Mouse (Mus musculus) adrenal gland, postnatal 36 days (tissue): Measurements from ENCODE around the gene Cyp26b1. TPM values are rescaled to one million over a fixed set of nuclear protein-coding genes. Genes with fewer than 3 reads are reported as not detected.

Experiments used
- DNase-seq, 2 experiments: peaks; one replicate each; pipeline ENCODE4 v3.0.0; 2021; ENCODE audit warnings: mixed read lengths in 1 of 2
- total RNA-seq, 2 experiments: library from RNA; stranded (reverse); gene quantifications; 2 replicates each; pipeline ENCODE4 v1.2.3; 2021

Cyp26b1 gene
- total RNA-seq, 2 experiments from 2014 or later: 7.1 to 14.1 TPM

DNA sequence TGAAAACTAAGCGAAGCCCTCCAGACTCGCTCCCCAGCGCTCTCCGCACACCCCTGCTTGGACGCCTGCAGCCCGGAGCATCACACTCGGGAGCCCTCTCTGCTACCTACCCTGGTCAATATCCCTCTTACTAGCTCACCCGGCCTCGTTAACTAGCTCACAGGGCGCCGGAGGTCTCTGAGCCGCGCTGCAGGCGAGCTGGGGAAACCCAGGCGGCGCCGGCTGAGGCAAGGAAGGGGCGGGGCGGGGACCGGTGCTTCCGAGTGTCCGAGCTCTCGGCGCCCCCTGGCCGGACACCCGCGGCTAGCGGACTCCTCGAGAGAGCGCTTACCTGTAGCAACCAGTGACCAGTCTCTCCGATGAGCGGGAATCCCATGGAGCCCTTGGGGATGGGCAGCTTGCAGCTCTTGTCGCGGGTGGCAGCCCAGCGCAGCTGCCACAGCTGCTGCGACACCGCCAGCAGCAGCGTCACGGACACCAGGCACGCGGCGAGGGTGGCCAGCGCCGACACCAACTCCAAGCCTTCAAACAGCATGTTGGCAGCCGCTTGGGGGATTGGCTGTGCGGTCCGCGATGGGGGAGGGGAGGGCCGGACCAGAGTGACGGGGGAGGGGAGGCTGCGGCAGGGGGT, 6.1 kb downstream of the Cyp26b1 start:
- DNase-seq: peak; percentile 75 to 82

DNA sequence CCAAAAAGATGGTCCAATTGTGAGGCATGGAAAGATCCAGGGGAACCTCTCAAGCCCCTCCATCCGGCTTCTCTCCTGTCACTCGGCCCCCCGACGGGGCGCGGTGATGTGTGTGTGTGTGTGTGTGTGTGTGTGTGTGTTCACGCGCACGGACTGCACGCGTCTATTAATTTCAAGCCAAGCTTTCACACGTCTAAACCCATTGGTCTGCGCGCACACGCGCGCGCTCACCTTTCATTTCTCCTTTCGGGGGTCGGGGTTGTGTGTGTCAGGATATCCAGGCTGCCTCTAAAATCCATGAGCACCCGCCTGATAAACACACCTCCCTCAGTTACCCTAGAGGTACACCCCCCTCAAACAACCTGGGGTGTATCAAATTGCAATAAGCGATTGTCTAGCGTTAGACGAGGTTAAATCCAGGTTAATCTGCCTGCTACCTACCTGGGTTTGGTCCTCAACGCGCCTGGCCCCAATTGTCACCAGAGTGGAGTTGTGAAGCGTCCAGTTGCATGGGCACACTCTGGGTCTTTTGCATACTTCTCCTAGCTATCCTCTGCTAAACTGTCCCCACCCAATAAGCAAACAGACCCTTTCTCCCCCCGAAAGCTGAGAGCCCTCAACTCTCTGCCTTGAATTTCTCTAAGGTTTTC, 7.0 kb downstream of the Cyp26b1 start:
- DNase-seq: no peak

DNA sequence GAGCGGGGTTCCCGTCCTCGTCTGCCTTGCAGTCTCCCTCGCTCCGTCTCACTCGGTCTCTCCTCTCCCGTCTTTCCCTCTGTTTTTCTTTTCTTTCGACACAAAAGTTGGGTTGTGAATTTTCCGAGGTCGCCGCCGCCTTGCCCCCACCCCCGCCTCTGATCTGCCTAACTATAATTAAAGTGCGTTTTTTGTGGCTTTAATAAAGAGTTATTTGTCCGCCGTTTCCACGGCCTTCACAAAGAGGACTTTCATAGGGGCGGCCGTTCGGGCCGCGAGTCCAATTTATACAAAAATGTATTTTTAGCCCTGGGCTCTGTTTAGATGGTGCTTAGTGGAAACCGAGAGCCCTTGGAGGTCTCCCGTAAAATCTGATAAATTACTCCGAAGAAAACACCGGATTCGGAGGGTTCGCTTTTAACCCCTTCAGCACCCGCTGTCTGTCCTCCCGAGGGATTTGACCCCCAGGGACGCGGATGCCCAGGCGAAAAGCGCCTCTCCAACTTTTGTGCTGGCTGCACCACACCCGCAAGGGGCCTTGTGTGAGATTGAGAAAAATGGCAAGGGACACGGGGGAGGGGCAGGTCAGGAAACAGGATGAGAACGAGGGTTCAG, 7.9 kb downstream of the Cyp26b1 start:
- DNase-seq: no peak

DNA sequence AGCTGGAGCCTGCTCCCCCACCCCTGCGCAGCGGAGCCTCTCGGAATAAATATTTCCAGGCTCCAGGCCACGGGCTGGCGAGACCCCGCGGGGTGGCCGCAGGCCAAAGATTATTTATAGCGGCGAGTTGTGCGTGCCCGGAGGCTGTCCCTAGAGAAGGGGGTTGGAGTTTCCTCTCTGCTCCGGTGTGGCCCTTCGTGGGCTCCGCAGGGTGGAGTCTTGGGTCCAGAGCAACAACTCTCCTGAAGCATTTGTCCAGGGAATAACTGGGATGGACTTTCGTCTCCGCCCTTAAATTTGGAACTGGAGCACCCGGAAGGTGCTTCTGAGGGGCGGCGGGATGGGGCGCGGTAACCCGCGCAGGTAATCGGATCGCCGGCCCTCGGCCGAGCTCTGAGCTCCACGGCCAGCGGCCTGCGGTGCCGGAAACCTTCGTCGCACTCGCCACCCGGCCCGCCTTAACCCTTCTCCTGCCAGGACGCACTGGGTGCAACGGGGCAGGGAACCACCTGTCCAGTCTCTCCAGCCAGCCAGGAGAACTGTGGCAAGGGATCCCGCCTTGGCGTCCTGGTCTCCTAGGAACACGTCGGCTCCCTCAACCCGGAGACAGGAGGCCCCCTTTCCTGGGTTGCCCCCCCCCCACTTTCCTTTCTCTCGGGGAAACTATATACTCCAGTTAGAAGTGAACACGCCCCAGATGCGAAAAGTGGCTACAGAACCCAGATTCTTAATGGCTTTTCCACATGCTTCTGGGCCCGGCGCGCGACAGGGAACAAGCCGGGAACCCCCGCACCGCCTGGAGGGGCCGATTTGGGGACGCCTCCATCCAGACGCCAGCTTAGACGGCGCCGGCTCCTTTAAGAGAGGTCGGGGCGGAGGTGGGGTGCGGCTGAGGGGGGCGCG, 8.7 kb downstream of the Cyp26b1 start:
- peak in 1 of 2 experiments; percentile 40 for DNase-seq

DNA sequence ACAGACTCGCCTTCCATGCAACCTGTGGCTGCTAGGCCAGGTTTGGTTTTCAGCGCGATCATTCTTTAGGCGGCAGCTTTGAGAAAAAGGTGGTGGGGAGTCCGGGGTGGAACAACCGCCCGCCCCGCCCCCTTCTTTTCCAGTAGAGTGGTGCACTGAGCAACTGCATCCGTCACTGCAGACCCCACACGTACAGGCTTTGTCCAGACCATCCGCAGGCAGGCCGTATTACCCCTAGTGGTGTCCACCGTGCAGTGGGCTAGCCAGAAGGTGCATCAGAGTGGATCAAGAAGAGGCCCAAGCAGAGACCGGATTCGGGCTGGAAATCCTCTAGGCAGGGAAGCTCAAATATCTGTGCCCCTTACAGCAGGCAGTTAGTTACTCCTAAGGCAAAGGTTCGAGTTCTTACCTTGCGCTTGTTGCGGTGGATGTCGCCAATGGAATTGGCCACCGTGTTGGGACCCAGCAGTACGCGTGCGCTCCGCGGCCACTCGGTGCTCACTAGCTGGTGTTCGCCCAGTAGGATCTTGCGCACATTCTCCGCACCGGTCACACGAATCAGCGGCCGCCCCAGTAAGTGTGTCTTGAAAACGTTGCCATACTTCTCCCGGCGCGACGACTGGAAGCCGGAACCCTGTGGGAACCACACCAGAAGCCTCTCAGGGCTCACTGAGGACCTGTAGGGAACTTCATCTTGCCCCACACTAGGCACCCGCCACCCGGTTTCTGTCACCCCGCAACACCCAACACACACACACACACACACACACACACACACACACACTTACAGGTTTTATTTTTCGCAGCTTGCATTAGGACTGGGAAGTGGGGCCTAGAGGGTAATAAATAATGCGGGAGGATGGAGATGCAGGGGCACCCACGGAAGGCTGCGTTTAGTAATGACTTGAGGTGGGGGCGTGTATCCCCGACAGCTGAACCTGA, 9.6 kb downstream of the Cyp26b1 start:
- no peak for DNase-seq

DNA sequence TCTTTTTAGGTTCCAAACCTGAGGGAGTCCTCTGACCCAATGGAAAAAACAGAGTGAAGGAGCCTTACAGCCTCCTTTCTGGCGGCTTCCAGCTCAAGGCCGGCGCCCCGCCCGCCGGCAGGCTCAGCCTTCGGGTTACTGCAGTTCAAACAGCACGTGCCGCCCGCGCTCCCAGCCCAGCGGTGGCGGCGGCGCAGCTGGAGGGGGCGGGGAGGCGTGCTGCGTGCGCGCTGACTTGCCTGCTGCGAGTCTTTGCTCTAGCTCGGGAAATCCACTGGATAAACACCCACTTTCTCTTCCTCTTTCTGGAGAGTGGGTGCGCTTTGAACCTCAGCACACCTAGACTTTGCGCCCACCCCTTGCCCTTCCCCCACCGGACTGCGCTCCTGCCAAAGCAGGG, 10.3 kb downstream of the Cyp26b1 start:
- DNase-seq: peak; percentile 90 to 93

DNA sequence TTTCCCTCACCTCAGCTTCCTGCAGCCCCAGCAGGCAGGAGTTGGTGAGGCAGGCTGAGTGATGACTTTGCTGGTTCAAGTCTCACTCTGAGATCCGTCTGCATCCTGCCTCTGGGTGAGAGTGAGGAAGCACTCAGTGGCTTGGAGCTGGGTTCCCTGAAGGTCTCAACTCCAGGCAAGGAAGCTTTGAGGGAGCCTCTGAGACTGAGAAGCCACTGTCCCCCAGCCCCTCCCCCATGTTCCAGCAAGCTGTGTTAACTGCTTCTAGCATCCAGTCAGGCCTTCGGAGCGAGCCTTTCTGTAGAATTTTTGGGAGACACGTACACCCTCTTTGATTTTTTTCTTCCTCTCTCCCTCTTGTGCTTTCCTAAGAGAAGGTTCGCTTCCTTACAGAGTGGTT, 10.9 kb downstream of the Cyp26b1 start:
- DNase-seq: no peak

DNA sequence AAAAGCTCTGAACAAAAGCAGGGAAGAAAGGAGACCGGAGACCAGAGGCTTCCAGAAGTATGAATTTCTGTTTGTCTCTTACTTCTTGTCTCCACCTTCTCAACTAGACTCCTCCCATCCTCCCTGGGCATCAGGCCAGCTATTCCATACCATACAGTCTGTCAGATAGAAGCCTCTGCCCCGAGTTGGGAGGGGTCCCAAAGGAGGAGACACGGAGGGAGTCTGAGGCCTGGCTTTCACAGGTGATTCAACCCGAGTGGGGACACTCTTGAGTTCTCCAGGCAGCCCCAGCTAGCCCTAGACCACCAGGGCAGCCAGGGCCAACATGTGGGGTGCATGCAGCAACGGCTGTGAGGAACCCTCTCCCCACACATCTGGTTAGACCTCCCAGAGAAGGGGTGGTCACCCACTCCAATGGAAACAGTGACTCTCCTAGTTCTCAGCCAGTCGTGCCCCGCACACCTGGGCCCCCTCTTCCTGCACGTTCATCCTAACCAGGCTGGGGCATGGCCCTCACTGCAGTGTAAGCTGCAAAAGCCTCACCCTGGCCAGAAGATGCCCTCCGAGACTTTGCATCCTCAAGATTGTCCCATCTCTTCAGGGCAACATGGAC, 11.8 kb downstream of the Cyp26b1 start:
- DNase-seq: no peak

DNA sequence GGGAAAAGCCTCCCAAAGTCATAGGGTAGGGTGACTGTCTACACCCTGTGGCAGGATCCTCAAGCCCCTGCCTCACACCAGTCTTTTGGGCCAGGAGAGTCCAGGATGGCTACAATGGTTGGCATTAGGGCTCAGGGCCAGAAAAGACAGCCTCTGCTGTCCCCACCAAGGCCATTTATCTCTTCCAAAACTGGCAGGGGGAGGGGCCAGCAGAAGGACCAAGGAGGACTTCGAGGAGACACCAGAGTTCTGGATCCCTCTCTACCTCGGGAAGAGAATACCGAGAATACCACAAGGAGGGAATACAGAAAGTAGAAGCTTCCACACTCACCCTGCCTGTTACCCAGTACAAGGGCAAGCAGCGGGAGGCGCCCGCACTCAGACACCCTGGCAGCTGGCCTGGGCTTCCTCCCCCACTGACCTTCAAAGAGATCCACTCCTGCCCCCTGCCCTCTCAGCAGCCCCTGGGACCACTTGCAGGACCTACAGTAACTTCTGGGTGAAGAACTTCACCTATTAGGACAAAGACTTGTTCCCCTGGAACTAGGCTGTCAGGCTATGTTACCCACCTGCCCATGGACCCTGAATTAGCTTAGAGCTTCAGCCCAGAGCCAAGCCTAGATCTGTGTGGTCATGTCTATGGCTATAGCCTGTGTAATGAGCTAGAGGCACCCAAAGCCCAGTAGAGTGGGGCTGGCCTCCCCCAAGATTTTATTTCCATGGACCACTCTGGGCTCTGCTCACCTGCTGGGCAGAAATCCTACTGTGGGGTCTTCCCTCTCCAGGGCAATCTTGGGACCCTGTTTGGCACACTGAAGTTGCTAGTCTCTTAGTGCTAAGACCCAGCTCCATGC, 12.5 kb downstream of the Cyp26b1 start:
- DNase-seq: peak in 1 of 2 experiments; percentile 59

DNA sequence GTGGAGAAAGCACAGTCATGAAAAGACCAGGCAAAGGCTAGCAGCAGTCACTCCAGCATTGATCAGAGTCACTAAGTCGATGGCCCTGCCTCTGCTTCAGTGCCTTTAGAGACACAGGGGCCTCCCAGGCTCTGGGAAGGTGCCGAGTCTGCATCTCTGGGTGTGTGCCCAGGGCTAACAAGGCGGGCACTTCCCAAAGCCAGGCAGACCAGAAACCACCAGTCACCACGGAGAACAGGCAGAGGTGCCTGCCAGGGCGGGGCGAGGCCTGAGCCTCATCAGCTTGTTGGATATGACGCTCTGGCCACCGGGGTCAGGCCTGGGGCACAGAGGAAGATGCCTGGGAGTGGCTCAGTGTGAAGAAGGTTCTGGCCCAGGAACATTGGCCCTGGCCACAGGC, 14.2 kb downstream of the Cyp26b1 start:
- DNase-seq: no peak

DNA sequence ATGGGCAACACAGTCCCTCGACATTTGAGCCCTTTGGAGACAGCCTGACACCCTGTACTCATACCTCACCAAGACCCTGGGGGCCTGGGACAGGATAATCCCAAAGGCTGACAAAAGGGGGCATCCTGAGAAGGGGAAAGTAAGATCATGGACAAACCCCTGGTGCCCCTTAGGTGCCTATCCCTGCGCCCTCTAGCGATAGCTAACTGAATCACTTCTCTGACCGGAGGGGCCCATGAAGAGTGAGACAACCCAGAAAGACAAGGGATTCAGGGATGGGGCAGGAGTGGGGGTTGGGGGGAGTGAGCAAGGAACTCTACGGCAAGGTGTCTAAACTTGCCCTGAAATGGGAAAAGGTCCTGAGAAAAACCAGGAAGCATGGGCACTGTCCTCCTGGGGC, 14.8 kb downstream of the Cyp26b1 start:
- DNase-seq: peak in 1 of 2 experiments; percentile 59

DNA sequence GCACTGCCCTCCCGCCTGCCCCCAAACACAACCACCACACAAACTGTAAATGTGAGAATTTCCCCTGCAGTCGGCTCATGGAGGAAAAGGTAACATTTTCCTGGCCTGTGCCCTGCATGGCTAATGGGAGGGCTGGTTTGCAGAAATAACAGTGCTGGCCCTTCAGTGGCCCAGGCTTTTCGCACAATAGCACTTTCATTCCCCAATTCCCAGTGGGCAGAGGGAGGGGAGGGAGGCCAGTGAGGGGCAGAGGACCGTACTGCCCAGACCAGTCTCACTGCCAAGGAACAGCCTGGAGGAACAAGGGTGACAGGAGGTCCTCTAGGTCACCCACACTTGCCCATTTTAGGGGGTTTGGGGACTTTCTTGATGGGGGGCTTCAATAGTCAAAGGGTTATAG, 15.8 kb downstream of the Cyp26b1 start:
- no peak for DNase-seq

DNA sequence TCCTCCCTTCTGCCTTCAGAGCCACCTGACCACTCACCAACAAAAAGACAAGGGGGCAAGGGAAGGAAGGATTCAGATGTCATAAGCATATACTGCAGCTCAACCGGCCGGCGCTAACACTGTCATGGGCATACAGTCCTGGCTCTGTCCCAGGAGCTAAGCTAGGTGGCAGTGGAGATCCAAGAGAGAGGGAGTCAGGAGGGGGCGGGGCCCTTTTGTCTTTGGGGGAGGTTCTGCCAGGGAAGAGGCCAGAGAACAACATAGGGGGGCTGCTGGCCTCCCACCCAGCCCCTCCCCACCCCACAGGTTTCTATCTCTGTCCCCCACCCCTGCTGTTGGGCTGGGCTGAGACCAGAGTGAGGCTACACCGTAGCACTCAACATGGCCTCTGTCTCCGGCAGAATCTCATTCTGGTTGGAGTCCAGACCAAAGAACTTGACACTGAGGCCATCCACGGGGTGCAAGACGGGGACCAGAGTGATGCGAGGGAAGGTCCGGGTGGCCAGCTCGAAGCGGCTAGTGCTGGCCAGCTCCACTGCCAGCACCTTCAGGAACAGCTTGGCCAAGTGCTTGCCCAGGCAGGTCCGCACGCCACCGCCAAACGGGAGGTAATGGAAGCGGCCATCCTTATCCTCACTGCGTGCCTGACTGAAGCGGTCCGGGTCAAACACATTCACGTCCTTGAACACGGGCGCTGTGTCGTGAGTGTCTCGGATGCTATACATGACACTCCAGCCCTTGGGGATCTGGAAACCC, 19.6 kb downstream of the Cyp26b1 start:
- peak; percentile 62 to 71 for DNase-seq

DNA sequence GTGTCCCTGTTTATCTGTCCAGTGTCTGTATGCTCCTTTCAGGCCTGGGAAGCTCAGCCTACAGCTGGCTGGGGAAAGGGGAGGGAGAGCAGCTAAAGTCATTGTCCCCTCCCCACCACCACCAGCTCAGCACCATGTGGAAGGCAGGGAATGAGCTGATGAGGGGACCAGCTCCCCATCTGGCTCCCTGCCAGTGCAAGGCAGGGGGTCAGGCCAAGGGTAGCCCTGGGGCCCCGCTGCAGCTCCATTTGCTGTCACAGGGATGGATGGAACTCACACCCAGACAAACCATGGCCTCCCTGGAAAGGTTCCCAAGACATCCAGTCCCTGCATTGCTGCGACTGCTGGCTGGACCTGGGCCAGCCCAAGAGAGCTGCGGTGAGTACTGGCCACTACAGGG, 23.7 kb downstream of the Cyp26b1 start:
- no peak for DNase-seq

DNA sequence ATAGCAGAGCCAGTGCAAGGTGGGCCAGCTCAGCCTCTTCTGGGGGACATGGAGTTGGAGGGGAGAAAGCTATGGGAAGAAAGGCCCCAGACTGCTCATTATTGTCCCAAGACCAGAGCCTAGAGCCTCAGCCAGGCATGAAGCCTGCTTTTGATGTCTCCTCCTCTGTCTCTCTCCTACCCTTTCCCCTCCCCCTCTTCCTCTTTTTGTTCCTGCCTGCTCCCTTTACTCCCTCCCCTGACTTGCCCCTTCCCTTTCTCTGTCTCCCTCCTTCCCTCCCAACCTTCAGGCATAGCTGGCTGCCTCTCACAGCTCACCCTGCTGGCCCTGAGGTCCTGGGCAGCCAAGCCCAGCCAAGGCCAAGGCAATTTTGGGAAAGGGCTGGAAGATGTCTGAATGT, 24.1 kb downstream of the Cyp26b1 start:
- no peak for DNase-seq

DNA sequence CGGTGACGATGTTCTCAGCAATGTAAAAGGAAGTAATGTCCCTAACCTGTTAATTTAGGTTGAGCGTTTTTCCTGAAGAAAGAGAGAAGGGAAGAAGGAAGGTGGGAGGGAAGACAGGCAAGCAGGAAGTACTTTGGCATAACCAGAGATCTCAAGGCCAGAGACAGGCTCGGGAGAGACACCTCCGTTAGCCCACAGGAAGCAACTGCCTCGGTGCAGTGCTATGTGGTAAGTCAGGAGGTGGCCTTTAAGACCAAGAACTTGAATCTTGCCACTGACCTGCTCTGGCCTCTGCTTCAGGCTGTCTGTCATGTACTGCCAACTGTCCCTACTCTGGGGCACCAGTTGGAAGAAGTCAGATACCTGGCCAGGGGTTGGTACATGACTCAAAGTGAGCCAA, 24.8 kb downstream of the Cyp26b1 start:
- no peak for DNase-seq

DNA sequence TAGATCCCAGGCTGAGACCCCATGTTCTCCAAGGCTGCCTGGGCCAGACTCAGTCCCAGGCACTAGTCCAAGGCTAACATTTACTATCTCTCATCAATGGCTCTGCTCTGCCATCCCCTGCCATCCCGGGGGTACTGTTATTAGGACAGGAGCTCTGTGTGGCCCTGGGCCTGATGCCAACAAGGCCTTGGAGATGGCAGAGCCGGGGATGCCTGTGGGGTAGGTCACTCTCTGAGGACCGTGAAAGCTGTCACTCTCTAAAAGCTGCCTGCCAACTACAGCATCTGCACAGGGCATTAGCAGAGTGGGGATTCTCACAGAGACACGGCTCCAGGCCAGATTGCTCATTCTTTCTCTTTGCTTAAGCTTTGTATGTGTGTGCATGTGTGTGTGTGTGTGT, 26.0 kb downstream of the Cyp26b1 start:
- DNase-seq: peak; percentile 76 to 82

DNA sequence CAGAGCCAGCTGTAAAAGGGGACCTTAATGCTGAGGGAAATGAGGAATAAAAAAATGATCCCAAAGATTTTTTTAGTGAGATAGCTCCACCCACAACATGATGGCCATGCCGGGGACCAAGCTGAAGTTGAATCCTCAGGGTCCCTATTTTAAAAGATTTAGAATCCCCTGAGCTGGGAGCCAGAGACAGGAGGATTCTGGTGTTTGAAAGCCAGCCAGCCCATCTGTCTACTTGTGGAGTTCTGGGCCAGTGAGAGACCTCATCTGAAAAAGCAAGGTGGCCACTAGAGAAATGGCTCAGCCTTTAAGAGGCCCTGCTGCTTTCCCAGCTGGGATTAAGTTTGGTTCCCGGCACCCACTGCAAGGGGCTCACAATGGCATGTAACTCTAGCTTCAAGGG, 26.9 kb downstream of the Cyp26b1 start:
- DNase-seq: no peak

DNA sequence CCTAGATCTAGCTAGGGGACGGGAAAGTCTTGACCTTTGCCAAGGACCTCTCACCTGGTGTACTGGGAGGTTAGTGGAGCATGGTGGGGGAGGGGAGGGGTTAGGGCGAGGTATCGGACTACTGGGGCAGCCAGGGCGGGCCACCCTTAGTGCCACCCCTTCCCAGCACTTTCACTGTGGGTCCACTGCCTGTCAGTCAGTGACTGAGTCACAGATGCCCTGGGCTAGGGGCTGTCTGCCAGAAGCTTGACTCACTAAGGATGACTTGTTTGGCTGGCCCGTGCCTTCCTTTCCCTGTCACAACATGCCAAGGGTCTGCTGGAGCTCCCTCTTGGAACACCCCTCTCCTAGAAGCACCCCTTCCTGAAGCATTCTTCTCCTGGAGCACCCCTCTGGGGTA, 28.5 kb downstream of the Cyp26b1 start:
- peak; percentile 72 to 76 for DNase-seq
